Mouse (Mus musculus): ENCODE measurements around the gene Cdh4.

The Cdh4 gene

GRCm38 (mm10) chr2:179537800-179538450 lies 95.7 kb downstream of the Cdh4 start:
- DNase-seq (ENCODE audit: low read depth, low spot score) = no peak

- DNase-seq (ENCODE audit: low read depth, low spot score) = no peak
These were observed 96.3 kb downstream of the Cdh4 start for GRCm38 (mm10) chr2:179538535-179538934.

- DNase-seq (ENCODE audit: low read depth, low spot score) = no peak
These were observed 97.5 kb downstream of the Cdh4 start for GRCm38 (mm10) chr2:179539532-179540245.

- DNase-seq (ENCODE audit: low read depth, low spot score) = no peak
These were observed 98.9 kb downstream of the Cdh4 start for GRCm38 (mm10) chr2:179541096-179541495.

GRCm38 (mm10) chr2:179547627-179548026 lies 105.4 kb downstream of the Cdh4 start:
- DNase-seq (ENCODE audit: low read depth, low spot score) = no peak

GRCm38 (mm10) chr2:179555928-179556327 lies 113.7 kb downstream of the Cdh4 start:
- DNase-seq (ENCODE audit: low read depth, low spot score) = no peak

- DNase-seq (ENCODE audit: low read depth, low spot score) = no peak
These were observed 120.1 kb downstream of the Cdh4 start for GRCm38 (mm10) chr2:179562350-179562749.

- DNase-seq (ENCODE audit: low read depth, low spot score) = no peak
These were observed 123.4 kb downstream of the Cdh4 start for GRCm38 (mm10) chr2:179565611-179566010.

- no peak for DNase-seq (ENCODE audit: low read depth, low spot score)
These were observed 125.7 kb downstream of the Cdh4 start for GRCm38 (mm10) chr2:179567886-179568285.

- no peak for DNase-seq (ENCODE audit: low read depth, low spot score)
These were observed 126.9 kb downstream of the Cdh4 start for GRCm38 (mm10) chr2:179569171-179569570.

- DNase-seq (ENCODE audit: low read depth, low spot score) = no peak
These were observed 129.0 kb downstream of the Cdh4 start for GRCm38 (mm10) chr2:179571175-179571769.

- no peak for DNase-seq (ENCODE audit: low read depth, low spot score)
These were observed 131.1 kb downstream of the Cdh4 start for GRCm38 (mm10) chr2:179573331-179573730.

- no peak for DNase-seq (ENCODE audit: low read depth, low spot score)
These were observed 131.6 kb downstream of the Cdh4 start for GRCm38 (mm10) chr2:179573786-179574185.

GRCm38 (mm10) chr2:179575585-179575984 lies 133.4 kb downstream of the Cdh4 start:
- no peak for DNase-seq (ENCODE audit: low read depth, low spot score)

GRCm38 (mm10) chr2:179576221-179576620 lies 134.0 kb downstream of the Cdh4 start:
- no peak for DNase-seq (ENCODE audit: low read depth, low spot score)

GRCm38 (mm10) chr2:179578329-179578728 lies 136.1 kb downstream of the Cdh4 start:
- no peak for DNase-seq (ENCODE audit: low read depth, low spot score)

GRCm38 (mm10) chr2:179578842-179579241 lies 136.6 kb downstream of the Cdh4 start:
- no peak for DNase-seq (ENCODE audit: low read depth, low spot score)

GRCm38 (mm10) chr2:179580415-179580814 lies 138.2 kb downstream of the Cdh4 start:
- no peak for DNase-seq (ENCODE audit: low read depth, low spot score)

GRCm38 (mm10) chr2:179581058-179581457 lies 138.8 kb downstream of the Cdh4 start:
- no peak for DNase-seq (ENCODE audit: low read depth, low spot score)

GRCm38 (mm10) chr2:179582966-179583365 lies 140.7 kb downstream of the Cdh4 start:
- DNase-seq (ENCODE audit: low read depth, low spot score) = no peak

GRCm38 (mm10) chr2:179584672-179585071 lies 142.4 kb downstream of the Cdh4 start:
- DNase-seq (ENCODE audit: low read depth, low spot score) = no peak

- DNase-seq (ENCODE audit: low read depth, low spot score) = no peak
These were observed 144.2 kb downstream of the Cdh4 start for GRCm38 (mm10) chr2:179586436-179586835.

- DNase-seq (ENCODE audit: low read depth, low spot score) = no peak
These were observed 144.8 kb downstream of the Cdh4 start for GRCm38 (mm10) chr2:179587069-179587468.

Data from A20 (cell line).